Mouse (Mus musculus) CH12.LX (cell line): ENCODE results near the gene Cilp2.

Experiments used
- MAX ChIP-seq: IDR thresholded peaks from 2 replicates; pipeline ENCODE4 v1.6.1; 2011; ENCODE audit warnings: low read length, improper control_type of control experiment
- RAD21 ChIP-seq: IDR thresholded peaks from 2 replicates; pipeline ENCODE4 v1.6.1; 2011; ENCODE audit warnings: low read depth, mild to moderate bottlenecking, low read length, improper control_type of control experiment, moderate library complexity

DNA sequence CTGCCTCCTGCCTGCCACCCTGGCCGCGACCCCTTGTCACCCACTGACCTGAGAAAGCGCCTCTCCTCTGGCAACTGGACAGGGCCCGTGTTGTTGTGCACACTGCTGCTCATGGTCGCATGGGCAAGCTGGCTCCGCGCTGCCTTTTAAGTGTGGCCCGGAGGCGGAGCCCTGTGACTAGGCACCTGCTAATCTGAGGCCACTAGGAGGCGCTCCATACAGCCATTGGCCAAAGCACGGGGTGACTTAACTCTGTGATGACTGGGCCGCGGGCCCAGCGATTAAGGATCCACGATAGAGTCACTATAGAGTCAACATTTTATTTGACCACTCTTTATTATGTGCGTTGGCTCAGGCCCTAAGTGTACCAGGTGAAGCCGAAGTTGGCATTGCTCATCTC lies 6.4 kb upstream of the Cilp2 start:
- TF ChIP-seq RAD21 (peak; percentile 32), MAX (no peak)
